Mouse (Mus musculus): Measurements from ENCODE around the gene Chst11. TPM values are rescaled to one million over a fixed set of nuclear protein-coding genes. Genes with fewer than 3 reads are reported as not detected.

The Chst11 gene
- total RNA-seq, 2 experiments from 2014 or later: 1.1 to 1.8 TPM

DNA sequence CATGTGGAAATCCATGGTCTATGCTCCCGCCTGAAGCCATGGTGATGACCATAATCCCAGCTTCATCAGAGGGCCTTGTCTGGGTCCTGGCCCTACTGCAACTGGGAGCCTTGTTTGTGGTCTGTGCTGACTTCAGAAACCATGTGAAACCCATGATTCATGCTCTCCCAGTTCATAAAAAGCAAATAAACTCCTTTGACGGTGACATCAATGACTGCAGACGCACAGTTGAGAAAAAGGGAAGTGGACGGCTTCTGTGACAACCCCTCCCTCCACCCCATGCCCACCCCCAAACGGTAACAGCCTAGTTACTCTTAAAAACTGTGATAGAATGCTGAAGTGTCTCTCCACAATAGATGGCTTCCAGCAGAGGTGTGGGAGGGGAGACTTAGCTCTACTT, 230.3 kb downstream of the Chst11 start:
- no peak overlapping the region for H3K4me3 ChIP-seq
- intact Hi-C loops (cut with DNase I): no loop called here
- H3K27ac ChIP-seq: no peak overlapping the region
- DNase-seq: no peak
- TF ChIP-seq CTCF (IDR thresholded peaks at IDR 0.05): no peak

DNA sequence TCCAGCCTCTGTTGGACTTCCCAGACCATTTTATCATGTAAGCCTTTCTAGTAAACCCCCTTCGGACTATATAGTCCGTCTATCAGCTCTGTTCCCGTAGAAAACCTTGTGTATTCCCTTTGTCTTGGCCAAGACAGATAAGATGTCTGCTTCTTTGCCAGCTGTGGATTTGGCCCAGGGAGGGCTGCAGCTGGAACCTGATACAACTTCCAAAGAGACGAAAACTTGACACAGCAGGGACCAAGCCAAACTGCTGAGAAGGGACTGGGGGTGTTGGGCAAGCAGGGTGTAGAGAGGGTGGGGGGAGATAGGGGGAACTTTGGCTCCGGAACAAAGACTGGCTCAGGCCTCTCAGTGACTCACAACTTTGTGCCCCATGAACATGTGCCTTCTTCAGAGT, 232.0 kb downstream of the Chst11 start:
- intact Hi-C loops (cut with DNase I): no loop called here
- Histone ChIP-seq H3K4me3 (no peak overlapping the region), H3K27ac (no peak overlapping the region)
- TF ChIP-seq CTCF (IDR thresholded peaks at IDR 0.05): no peak
- peak; percentile 53 for DNase-seq

DNA sequence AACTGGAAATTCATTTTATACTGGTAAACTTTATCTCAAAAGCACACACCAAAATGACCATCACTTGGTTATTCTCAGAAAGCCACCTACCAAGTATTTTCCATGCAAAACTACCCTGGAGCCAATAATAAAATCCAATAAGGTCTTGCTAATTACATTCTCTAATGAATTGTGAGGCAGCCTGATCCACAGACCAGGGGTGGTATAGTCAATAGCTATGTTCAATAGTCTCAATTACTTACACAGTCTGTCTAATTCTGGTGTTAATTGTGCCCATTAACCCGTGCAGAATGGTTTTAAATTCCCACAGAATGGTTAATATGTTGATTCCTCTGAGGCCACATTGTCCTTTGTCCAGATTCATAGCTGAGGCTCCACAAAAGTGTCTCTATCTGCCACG, 233.5 kb downstream of the Chst11 start:
- no peak for TF ChIP-seq CTCF (IDR thresholded peaks at IDR 0.05)
- Histone ChIP-seq H3K4me3 (no peak overlapping the region), H3K27ac (no peak overlapping the region)
- no peak for DNase-seq
- intact Hi-C loops (cut with DNase I): no loop called here

DNA sequence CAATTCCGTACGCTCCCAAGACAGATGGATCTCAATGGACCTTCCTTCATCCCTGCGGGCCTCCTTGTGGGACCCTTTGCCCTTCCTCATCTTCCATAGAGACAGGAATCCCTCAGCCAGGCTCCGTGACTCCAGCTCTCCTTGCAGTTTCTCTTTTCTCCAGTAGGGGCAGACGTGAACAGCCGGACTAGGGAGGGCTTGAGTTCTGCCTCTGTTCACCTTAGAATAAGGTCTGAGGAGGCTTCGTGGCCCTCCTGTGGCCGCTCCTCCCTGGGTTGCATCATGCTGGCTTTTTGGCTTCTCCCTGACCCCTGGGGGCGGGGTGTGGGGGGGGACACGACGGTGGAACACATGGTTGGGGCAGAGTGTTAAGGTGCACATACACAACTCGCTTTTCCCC, 234.4 kb downstream of the Chst11 start:
- H3K27ac ChIP-seq: no peak overlapping the region
- no peak overlapping the region for H3K4me3 ChIP-seq
- intact Hi-C loops (cut with DNase I): no loop called here
- DNase-seq: peak; percentile 47
- peak; percentile 85 for TF ChIP-seq CTCF (IDR thresholded peaks at IDR 0.05)

DNA sequence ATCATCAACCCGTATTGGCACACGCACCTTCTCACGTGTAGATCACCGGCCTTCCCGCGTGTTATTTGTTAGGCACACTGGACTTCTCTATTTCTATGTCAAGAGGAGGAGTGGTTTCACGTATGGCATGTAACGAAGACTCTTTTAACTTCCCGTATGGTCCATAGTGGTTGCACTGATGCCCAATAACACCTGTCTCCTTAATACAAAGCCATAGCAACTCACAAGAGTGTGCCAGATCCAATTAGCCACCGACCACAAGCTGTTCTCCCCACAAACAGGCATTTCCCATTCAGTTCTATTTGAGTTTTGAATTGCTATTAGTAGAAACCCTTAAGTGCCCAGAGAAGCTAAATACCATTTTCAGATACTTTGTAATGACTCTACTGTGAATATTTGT, 234.9 kb downstream of the Chst11 start:
- H3K4me3 ChIP-seq: no peak overlapping the region
- no peak for TF ChIP-seq CTCF (IDR thresholded peaks at IDR 0.05)
- intact Hi-C loops (cut with DNase I): no loop called here
- no peak overlapping the region for H3K27ac ChIP-seq
- DNase-seq: no peak

DNA sequence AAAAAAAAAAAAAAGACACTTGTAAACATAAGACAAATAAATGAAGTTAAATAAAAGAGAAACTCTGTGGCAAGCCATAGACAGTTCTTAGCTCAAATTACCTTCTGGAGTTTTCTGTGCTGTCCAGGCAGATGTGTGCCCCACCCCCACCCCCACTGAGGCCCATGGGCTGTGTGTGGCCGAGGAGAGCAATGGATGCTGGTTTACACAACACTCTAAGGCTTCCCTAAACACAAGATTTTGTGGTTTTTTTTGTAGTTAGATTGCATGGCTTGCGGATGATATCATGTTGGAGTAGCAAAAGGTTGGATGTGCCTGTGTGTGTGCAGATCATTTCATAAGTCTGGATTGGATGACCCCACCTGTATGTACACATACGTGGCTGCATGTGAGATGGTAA, 235.5 kb downstream of the Chst11 start:
- DNase-seq: no peak
- Histone ChIP-seq H3K4me3 (no peak overlapping the region), H3K27ac (no peak overlapping the region)
- intact Hi-C loops (cut with DNase I): no loop called here
- no peak for TF ChIP-seq CTCF (IDR thresholded peaks at IDR 0.05)

DNA sequence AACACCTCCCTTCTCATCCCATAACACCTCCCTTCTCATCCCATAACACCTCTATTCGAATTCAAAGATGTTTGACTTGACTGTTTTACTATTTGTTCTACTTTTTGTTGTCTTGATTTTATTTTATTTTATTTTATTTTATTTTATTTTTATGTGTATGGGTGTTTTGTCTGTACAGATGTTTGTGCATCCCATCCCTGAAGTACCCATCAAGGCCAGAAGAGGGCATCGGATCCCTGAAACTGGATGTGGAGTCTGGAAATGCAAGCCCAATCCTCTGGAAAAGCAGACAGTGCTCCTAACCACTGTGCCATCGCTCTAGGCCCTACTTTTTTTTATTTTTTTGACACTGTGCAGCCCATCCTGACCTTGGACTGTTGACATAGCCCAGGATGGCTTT, 239.7 kb downstream of the Chst11 start:
- Histone ChIP-seq H3K27ac (no peak overlapping the region), H3K4me3 (no peak overlapping the region)
- intact Hi-C loops (cut with DNase I): no loop called here

DNA sequence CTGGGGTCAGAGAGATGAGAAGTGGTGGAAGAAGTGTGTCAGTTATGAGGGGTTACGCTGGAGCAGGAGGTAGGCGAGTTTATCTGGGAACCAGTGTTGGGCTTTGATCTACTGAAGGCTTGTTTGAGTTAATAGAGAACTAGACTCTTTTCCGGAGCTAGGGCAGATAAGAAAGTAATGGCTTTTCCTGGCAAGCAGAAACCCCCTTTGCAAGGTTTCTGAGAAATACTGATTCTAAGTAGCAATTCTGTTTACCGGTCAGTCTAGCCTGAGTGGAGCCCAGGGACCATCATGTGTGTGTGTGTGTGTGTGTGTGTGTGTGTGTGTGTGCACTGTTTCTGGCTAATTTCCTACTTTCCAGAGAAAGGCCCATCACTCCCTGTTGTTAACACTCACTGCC, 243.3 kb downstream of the Chst11 start:
- DNase-seq: no peak
- Histone ChIP-seq H3K4me3 (no peak overlapping the region), H3K27ac (no peak overlapping the region)
- TF ChIP-seq CTCF (IDR thresholded peaks at IDR 0.05): no peak
- intact Hi-C loops (cut with DNase I): no loop called here

More for the DNA sequence above, 239.7 kb downstream of the Chst11 start:
- no peak for DNase-seq
- peak; percentile 45 for TF ChIP-seq CTCF (IDR thresholded peaks at IDR 0.05)

DNA sequence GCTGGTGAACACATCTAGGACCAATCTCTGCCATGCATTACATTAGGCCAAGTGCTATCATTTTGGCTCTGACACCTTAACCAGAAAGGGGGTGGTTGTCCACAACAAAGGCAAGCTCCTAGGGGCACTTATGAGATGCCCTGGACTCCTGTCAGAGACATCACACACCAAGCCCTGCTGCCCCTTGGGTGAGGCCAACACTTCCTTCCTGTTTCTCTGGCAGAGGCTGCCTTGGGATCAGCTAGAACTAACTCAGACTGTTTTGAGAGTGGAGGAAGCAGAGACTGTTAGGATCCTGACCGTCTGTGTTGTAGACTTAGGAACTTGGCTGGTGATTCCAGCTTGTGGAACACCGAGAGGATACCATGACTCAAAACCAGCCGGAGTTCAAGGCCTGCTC, 248.7 kb downstream of the Chst11 start:
- intact Hi-C loops (cut with DNase I): no loop called here

DNA sequence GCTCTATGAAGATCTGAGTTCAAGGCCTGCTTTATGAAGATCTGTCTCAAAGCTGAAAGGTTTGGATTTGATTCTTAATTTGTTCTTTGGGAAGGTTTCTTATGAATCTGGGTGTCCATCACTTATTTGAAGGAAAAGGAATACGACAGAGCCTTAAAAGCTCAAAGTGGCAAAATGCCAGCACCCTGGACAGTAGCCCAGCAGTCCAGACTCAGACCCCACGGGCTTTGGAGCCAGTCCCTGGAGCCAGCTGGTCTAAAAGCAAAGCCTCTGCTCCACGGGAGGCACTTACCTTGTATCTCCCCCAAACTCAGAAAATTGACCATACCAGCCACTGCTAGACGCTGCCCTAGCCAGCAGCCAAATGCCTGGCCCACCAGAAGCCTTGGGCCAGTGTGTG, 249.1 kb downstream of the Chst11 start:
- TF ChIP-seq CTCF (IDR thresholded peaks at IDR 0.05): no peak
- no peak overlapping the region for H3K4me3 ChIP-seq
- intact Hi-C loops (cut with DNase I): no loop called here
- no peak overlapping the region for H3K27ac ChIP-seq
- DNase-seq: no peak

More for the DNA sequence above, 248.7 kb downstream of the Chst11 start:
- TF ChIP-seq CTCF (IDR thresholded peaks at IDR 0.05): no peak
- DNase-seq: no peak
- H3K4me3 ChIP-seq: no peak overlapping the region
- no peak overlapping the region for H3K27ac ChIP-seq

DNA sequence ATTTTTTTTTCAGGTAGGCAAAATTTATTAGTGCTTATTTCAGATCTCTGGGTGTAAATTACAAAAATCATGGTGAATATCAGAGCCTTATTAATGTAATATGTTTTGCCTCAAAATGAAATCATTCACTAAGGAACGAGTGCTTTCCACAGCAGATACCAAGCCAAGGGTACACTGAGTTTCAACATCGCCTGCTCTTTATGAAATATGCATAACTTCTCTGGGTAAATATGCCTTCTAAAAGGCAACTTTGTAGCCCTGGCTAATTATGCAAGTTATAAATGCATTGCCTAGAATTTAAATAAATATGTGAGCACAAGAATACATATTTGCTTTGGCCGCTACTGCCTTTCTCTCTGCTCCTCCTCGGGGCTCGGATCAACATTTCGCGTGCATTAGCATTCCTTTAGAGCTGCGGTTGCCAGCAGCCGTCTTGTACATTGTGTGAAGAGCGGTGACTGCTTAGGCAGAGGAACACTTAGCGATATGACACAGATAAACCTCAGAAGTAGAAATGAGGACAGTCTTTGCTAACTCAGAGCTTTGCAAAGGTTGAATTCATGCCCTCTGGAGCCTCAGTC, 256.9 kb downstream of the Chst11 start:
- H3K27ac ChIP-seq: no peak overlapping the region
- no peak for TF ChIP-seq CTCF (IDR thresholded peaks at IDR 0.05)
- intact Hi-C loops (cut with DNase I): no loop called here
- DNase-seq: no peak
- no peak overlapping the region for H3K4me3 ChIP-seq

DNA sequence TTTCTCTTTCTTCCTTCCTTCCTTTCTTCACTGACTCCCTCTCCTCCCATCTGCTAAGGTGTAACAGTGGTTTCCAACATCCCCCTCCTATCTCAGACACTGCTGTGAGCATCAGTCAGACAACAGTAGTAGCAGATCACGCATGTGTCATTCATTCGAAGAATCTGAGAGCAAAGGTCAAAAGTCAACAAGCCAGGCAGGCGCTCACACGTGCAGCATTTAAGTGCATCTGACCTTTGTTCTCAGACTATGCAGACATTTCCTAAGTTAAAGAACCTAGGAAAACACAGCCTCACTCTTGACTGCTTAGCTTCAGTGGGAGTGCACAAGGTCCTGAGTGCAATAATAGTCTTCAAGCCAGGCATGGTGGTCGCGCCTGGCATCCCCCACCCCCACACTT, 258.8 kb downstream of the Chst11 start:
- intact Hi-C loops (cut with DNase I): no loop called here
- no peak for TF ChIP-seq CTCF (IDR thresholded peaks at IDR 0.05)
- H3K4me3 ChIP-seq: no peak overlapping the region
- H3K27ac ChIP-seq: no peak overlapping the region
- DNase-seq: no peak

Other genes starting within 250 kb of the Chst11 start
- 10 to 100 TPM; 31.7 to 37.5 TPM for gene Nfyb, start 221.4 kb upstream of the Chst11 start, total RNA-seq (2021)
- gene Txnrd1, start 151.5 kb upstream of the Chst11 start, total RNA-seq (2021): 10 to 100 TPM; 58.2 to 76.0 TPM
- 1 to 10 TPM in 1 of 2 experiments, under 1 TPM in 1; 0.59 to 2.5 TPM for gene Eid3, start 118.9 kb upstream of the Chst11 start, total RNA-seq (2021)

Measured in gastrocnemius, adult 2 months (tissue).